Mouse (Mus musculus): ENCODE measurements around the gene Chrd. TPM values are rescaled to one million over a fixed set of nuclear protein-coding genes. Genes with fewer than 3 reads are reported as not detected.

The Chrd gene
- polyA plus RNA-seq, 1 experiment = not detected

DNA sequence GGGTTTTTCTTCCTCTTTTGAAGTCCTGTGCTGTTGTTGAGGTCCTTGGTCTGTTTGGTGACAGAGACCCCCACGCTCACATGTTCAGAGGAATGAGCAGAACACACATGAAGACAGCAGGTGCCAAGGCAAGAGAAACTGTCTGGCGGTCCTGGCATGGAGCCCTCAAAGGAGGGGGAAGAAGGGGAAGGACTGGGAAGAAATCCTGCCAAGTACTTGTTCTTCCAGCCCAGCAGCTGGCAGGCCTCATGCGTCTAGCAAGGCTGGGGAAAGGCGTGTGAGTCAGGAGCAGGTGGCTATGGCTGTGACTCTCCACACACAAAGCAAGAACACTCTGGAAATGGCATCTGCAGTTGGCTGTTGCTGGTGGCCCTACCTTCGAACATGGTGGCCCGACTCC is 13.7 kb downstream of the Chrd start:
- no peak for TF ChIP-seq GATA1 (IDR thresholded peaks at IDR 0.05; ENCODE audit: low read length)

DNA sequence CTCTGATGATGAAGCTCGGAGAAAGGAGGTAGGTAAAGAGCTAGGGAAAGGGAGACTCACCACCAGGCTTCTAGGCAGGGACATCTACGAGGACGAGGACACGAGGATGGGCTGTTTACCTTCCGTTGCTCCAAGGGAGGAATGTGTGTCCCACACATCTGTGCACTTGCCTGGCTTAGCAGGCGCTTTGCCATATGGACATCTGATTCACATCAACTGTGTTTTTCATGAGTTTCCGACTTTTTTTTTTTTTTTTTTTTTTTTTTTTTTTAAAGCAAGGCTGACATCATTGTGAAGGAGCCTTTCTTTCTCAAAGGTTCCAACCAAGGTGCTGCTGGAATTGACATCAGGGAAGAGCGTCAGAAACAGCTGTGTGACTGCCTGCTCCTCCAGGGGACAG is 17.6 kb downstream of the Chrd start:
- no peak for TF ChIP-seq GATA1 (IDR thresholded peaks at IDR 0.05; ENCODE audit: low read length)

DNA sequence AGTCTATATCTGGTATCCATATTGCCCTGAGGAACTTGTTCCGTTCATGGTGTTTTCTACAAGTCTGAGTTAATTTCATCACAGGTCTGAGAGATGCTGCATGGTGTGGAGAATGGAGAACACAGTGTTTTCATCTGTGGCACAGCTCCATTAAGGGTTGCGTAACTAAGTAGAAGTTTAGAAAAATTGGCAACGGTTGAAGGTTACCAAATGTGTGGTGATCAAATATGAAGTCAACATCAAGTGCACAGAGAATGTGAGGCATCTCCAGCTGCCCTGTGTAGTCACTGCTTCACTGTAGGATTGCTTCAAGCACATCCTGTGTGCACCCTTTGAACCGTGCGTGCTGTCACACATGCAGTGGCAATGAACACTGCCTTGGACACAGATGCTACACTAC is 23.1 kb downstream of the Chrd start:
- TF ChIP-seq GATA1 (IDR thresholded peaks at IDR 0.05; ENCODE audit: low read length) = no peak

DNA sequence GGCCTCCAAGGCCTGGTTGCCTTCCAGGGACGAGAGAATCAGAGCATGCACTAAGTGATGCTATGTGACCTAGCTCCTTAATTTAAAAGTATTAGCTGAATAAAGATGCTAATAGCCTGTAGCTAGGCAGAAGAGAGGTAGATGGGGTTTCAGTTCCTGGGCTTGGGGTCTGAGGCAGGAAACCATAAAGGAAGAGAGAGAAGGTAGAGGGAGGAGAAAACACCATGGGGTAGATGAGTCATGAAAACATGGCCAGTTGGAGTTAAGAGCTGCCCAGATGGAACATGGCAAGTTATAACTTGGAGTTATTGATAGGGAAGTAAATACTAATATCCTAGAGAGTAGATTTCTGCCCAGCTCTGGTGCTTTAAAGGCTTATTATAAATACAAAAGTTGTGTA is 24.5 kb downstream of the Chrd start:
- TF ChIP-seq GATA1 (IDR thresholded peaks at IDR 0.05; ENCODE audit: low read length) = no peak

DNA sequence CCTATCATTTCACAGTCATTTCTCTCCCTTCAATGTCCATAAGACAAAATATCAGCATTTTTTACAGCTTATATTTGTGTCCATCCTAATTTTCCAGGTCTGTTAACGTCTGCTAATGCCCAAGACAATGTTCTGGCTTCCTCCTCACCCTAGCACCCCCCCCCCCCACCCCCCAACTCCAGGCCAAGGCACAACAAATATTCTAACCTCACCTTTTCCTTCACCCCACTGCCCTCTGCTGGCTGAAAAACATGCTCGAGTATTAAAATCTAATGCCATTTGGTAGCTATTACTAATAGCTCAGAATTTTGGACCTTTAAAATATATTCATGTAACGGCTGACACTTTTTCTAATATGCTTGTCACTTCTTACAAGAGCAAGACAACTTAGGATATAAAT is 28.8 kb downstream of the Chrd start:
- no peak for TF ChIP-seq GATA1 (IDR thresholded peaks at IDR 0.05; ENCODE audit: low read length)

DNA sequence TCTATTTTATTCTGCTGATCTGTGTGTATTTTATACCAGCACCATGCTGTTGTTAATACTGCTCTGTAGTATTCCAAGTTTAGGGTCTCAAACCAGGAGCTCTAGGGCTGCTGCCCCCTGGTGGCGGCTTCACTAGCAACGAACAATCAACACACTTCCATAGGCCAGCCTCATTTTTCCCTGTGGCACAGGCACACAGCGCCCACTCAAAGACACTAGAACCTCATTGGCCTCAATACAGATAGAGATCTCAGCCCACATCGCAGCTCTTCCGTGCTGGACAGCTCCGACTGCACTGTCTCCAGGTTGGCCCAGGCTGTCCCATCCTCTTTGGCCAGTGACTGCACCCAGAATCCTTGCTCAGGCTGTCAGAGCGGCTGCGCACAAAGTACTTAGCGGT is 32.3 kb downstream of the Chrd start:
- no peak for TF ChIP-seq GATA1 (IDR thresholded peaks at IDR 0.05; ENCODE audit: low read length)

DNA sequence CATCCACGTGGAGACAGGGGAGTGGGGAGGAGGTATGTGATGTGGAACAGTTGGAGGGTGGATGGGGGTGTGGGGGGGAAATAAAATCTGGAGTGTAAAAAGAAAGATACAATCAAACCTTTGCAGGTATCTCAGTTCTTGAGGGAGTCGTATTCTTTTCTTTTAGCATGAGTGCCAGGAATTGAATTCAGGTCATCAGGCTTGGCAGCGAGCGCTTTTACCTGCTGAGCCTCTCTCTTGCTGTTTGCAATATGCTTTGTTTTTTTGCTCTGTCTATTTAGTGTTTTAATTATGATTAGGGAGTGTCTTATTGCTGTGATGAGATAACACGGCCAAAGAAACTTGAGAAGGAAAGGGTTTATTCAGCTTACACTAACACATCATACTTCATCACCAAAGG is 42.1 kb downstream of the Chrd start:
- no peak for TF ChIP-seq GATA1 (IDR thresholded peaks at IDR 0.05; ENCODE audit: low read length)

DNA sequence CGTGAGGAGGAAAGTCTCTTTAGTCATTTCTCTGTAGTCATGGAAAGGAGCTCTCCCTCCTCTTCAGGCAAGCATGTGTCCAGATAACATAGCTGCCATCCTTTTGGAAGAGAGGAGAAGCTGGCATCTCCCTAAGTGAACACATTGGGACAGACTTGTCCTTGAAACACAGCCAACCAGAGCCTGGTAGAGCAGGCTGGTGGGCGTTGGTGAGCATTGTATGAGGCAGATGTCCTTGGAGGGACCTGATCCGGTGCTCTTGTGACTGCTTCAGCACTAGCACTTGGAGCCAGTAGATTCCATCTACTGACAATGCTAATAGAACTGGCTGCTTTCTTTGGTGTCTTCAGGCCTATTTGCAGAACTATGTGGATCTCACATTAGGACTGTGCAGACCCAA is 46.9 kb downstream of the Chrd start:
- TF ChIP-seq GATA1 (IDR thresholded peaks at IDR 0.05; ENCODE audit: low read length) = no peak

DNA sequence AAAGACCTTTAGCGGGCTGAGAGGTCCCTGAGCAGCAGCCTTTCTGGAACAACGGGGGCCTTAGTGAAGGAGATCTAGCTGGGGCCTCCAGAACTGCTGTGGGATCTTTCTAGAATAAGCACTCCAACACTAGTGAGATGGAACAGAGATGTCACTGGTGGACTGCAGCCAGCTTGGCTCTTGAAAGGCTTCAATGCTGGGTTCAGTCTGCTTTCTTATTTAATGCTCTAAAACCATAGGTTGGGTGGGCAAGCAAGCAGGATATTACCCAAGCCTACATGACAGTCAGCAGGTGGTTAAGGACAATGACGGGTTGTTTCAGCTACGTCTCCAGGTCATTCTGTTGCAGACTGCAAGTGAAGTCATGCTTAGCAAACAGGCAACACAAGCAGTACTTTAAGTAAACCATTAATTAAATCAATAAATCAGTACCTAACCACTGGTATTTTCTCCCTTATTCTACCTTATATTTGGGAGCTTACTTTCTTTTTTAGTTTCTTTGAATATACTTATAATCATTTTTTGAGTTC is 48.2 kb downstream of the Chrd start:
- no peak for TF ChIP-seq GATA1 (IDR thresholded peaks at IDR 0.05; ENCODE audit: low read length)

DNA sequence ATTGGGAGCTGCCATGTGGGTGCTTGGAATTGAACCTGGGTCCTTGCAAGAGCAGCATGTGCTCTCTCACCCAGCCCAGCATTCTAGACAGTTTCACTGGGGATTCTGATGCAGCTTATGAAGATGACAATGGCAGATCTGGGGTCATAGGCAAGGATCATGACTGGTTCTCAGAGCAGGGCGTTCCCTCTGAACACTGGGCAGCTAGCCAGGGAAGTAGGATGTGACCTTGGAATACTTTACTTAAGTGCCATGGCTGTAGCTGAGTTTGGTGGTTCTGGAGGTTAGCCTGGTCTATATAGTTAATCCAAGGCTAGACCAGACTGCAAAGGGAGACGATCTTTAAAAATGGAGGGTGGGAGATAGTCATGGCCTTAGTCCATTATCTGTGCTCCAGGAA is 51.0 kb downstream of the Chrd start:
- TF ChIP-seq GATA1 (IDR thresholded peaks at IDR 0.05; ENCODE audit: low read length) = no peak

DNA sequence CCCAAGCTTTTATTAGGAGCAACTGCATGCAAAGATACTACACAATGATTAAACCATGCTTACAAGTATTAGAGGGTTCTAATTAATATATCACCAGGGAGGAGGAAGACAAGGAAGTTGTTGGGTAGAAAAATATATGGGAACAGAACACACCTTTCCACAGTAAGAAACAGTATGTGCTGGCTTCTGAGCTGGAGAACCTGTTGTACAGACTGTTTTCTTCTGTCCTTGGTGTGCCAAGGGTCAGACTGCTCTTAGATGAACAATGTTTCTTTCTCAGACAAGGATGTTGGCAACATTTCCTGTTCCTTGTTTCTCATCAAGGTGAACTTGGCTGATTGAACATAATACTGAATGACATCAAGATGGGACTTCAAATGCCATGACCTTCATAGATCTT is 51.8 kb downstream of the Chrd start:
- no peak for TF ChIP-seq GATA1 (IDR thresholded peaks at IDR 0.05; ENCODE audit: low read length)

DNA sequence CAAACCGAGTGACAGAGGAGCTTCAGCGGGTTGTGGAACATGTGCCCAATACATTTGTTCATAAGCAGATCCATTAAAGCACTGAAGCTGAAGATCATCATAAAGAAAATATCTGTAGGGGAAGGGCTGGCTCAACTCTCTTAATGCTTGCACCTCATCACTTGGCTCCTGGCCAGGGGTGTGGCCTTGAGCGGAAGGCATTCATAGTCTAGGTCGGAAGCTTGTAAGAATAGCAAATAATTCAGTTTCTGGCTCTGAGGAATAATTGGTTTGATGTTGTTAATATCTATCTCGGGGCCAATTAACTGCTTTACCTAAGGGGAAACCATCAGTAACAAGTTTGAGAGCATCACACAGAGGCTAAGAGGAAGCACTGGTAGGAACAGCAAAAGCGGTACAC is 53.6 kb downstream of the Chrd start:
- no peak for TF ChIP-seq GATA1 (IDR thresholded peaks at IDR 0.05; ENCODE audit: low read length)

DNA sequence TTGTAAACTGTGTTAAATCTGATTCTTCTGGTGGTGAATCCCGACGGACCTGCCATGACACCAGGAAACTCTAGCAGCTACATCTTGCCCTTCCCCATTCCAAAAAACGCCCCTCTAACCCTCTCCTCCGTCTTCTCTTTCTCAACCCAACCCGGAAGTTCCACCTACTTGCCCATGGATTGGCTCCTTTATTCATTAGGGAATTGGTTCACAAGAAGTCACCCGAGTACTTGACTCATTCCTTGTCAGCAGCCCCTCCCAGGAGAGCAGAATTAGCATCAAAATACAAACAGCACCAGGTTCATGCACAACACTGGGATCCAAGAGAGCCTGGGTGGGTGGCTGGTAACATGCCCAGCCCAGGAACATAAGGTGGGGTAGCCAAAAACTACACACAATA is 58.9 kb downstream of the Chrd start:
- no peak for TF ChIP-seq GATA1 (IDR thresholded peaks at IDR 0.05; ENCODE audit: low read length)

Other genes starting within 250 kb of the Chrd start
- 37.0 and 41.0 TPM in 2 replicates for gene Eif2b5, start 234.3 kb upstream of the Chrd start, polyA plus RNA-seq (2012)
- 27.3 and 29.1 TPM in 2 replicates for gene Dvl3, start 216.1 kb upstream of the Chrd start, polyA plus RNA-seq (2012)
- gene Ap2m1, start 197.6 kb upstream of the Chrd start, polyA plus RNA-seq (2012) = 66.4 and 77.9 TPM in 2 replicates
- gene Abcf3, start 184.6 kb upstream of the Chrd start, polyA plus RNA-seq (2012) = 31.7 and 40.6 TPM in 2 replicates
- 0.06 and 0.13 TPM in 2 replicates for gene Vwa5b2, start 143.7 kb upstream of the Chrd start, polyA plus RNA-seq (2012)
- gene Eef1akmt4, start 121.5 kb upstream of the Chrd start, polyA plus RNA-seq (2012) = 4.2 and 14.3 TPM in 2 replicates
- not detected in 2 replicates for gene Gm49333, start 121.5 kb upstream of the Chrd start, polyA plus RNA-seq (2012)
- gene Alg3, start 121.4 kb upstream of the Chrd start, polyA plus RNA-seq (2012) = 11.5 and 15.2 TPM in 2 replicates
- 0.71 and 0.84 TPM in 2 replicates for gene Camk2n2, start 111.8 kb upstream of the Chrd start, polyA plus RNA-seq (2012)
- gene Ece2, start 103.3 kb upstream of the Chrd start, polyA plus RNA-seq (2012) = not detected in 2 replicates
- 341 and 527 TPM in 2 replicates for gene Psmd2, start 81.5 kb upstream of the Chrd start, polyA plus RNA-seq (2012)
- 1,202 and 1,405 TPM in 2 replicates for gene Eif4g1, start 64.8 kb upstream of the Chrd start, polyA plus RNA-seq (2012)
- gene Fam131a, start 39.9 kb upstream of the Chrd start, polyA plus RNA-seq (2012) = 8.3 and 10.6 TPM in 2 replicates
- 3.3 and 6.9 TPM in 2 replicates for gene Polr2h, start 15.5 kb upstream of the Chrd start, polyA plus RNA-seq (2012)
- 20.2 and 45.4 TPM in 2 replicates for gene Clcn2, start 15.4 kb upstream of the Chrd start, polyA plus RNA-seq (2012)
- not detected in 2 replicates for gene Thpo, start 1.4 kb downstream of the Chrd start, polyA plus RNA-seq (2012)

Data from G1E-ER4 (cell line).